Mouse (Mus musculus) layer of hippocampus, adult 9-11 months (tissue): Measurements from ENCODE around the gene Gpr82.

Source experiments
- DNase-seq: peaks from one replicate; pipeline ENCODE4 v3.0.0; 2022

The Gpr82 gene

GRCm38 (mm10) chrX:13661063-13661462 lies at the start of gene Gpr82:
Gpr82 (plus strand) TSS chrX:13661363.
- no peak for DNase-seq

GRCm38 (mm10) chrX:13612115-13612514 lies 49.0 kb upstream of the Gpr82 start:
- no peak for DNase-seq

GRCm38 (mm10) chrX:13616726-13617125 lies 44.4 kb upstream of the Gpr82 start:
- DNase-seq: peak; percentile 23

GRCm38 (mm10) chrX:13617294-13617693 lies 43.9 kb upstream of the Gpr82 start:
- DNase-seq: no peak

- peak; percentile 36 for DNase-seq
These were observed 42.7 kb upstream of the Gpr82 start for GRCm38 (mm10) chrX:13618476-13618875.

- DNase-seq: no peak
These were observed 39.7 kb upstream of the Gpr82 start for GRCm38 (mm10) chrX:13621473-13621872.

- no peak for DNase-seq
These were observed 38.5 kb upstream of the Gpr82 start for GRCm38 (mm10) chrX:13622654-13623053.

GRCm38 (mm10) chrX:13631599-13632283 lies 29.4 kb upstream of the Gpr82 start, which contains the start of gene Gpr34:
Gpr34 (plus strand) TSS chrX:13632089.
- DNase-seq: no peak

GRCm38 (mm10) chrX:13636398-13636797 lies 24.8 kb upstream of the Gpr82 start:
- DNase-seq: peak; percentile 35

- DNase-seq: no peak
These were observed 22.3 kb upstream of the Gpr82 start for GRCm38 (mm10) chrX:13638894-13639293.

- DNase-seq: no peak
These were observed 9.3 kb upstream of the Gpr82 start for GRCm38 (mm10) chrX:13651889-13652288.

- no peak for DNase-seq
These were observed 8.9 kb upstream of the Gpr82 start for GRCm38 (mm10) chrX:13652291-13652690.

GRCm38 (mm10) chrX:13655005-13655421 lies 6.2 kb upstream of the Gpr82 start:
- DNase-seq: peak; percentile 51

GRCm38 (mm10) chrX:13655906-13656305 lies 5.3 kb upstream of the Gpr82 start:
- DNase-seq: no peak

- peak; percentile 14 for DNase-seq
These were observed 4.4 kb upstream of the Gpr82 start for GRCm38 (mm10) chrX:13656721-13657120.

GRCm38 (mm10) chrX:13658616-13659140 lies 2.5 kb upstream of the Gpr82 start:
- DNase-seq: no peak

GRCm38 (mm10) chrX:13659201-13659890 lies 1.8 kb upstream of the Gpr82 start:
- no peak for DNase-seq

- DNase-seq: no peak
These were observed 7.7 kb downstream of the Gpr82 start for GRCm38 (mm10) chrX:13668867-13669266.

- DNase-seq: no peak
These were observed 9.2 kb downstream of the Gpr82 start for GRCm38 (mm10) chrX:13670342-13670741.

- DNase-seq: no peak
These were observed 11.8 kb downstream of the Gpr82 start for GRCm38 (mm10) chrX:13673001-13673400.

GRCm38 (mm10) chrX:13681748-13682147 lies 20.6 kb downstream of the Gpr82 start:
- DNase-seq: no peak

- DNase-seq: no peak
These were observed 25.4 kb downstream of the Gpr82 start for GRCm38 (mm10) chrX:13686589-13686988.

- DNase-seq: peak; percentile 9
These were observed 27.2 kb downstream of the Gpr82 start for GRCm38 (mm10) chrX:13688356-13688755.

GRCm38 (mm10) chrX:13691865-13692264 lies 30.7 kb downstream of the Gpr82 start:
- no peak for DNase-seq
